Mouse (Mus musculus): ENCODE data around the gene Jagn1. TPM values are rescaled to one million over a fixed set of nuclear protein-coding genes. Genes with fewer than 3 reads are reported as not detected.
A peak's percentile ranks its signal among the peaks of the same experiment; 100 is the strongest.

Gene Jagn1
- polyA plus RNA-seq, 1 experiment from 2014 or later: 94.9 TPM

DNA sequence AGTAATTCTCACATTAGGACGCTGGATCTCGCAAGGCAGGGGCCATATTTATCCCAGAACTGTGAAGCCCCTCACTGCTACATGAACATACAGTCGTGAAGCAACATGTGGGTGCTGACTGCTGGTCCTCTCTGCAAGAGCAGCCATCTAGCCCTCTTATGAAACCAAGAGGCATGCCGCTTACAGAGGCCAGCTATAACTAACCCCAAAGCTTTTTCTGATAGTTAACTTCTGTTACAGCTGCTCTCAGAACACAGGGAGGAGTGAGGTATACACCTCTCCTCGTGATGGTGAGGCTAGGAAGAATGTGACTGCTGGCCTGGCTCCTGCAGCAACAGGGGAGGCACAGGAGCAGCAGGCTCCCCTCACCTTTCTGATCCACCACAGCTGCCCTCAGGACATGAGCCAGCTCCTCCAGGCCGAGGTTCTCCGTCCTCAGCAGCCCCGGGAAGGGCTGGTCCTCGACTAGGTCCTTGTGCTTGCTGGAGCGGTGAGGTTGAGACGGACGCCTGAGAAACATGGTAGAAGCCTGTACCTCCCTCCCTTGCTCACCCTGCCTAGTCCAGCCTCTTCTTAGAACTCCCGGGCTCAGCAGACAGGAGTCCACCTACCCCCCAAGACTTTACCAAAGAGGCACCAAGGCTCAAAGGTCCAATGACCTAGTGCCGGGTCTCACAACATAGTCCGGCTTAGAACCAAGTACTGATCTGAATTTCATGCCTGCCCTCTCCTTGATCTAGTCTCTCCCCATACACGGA, 23.7 kb upstream of the Jagn1 start:
- Histone ChIP-seq H3K4me2 (peak overlapping the region; percentile 90), H3K9me3 (no peaks in the 10 kb centered on the region), H3K4me1 (peaks cover 21% of the 10 kb centered on the region), H3K27me3 (replicated peaks) (no peaks in the 10 kb centered on the region), H3K27ac (peak overlapping the region; percentile 67), H3K9ac (peak overlapping the region; percentile 71), H3K36me3 (replicated peaks) (0 out of 2 replicates have a peak, but pooled peaks cover 6% of the 10 kb centered on the region), H3K4me3 (peak overlapping the region; percentile 63)
- 17% methylated on average over 16 of the region's 16 CpGs for WGBS
- peak; percentile 70 for ATAC-seq (replicated peaks)

DNA sequence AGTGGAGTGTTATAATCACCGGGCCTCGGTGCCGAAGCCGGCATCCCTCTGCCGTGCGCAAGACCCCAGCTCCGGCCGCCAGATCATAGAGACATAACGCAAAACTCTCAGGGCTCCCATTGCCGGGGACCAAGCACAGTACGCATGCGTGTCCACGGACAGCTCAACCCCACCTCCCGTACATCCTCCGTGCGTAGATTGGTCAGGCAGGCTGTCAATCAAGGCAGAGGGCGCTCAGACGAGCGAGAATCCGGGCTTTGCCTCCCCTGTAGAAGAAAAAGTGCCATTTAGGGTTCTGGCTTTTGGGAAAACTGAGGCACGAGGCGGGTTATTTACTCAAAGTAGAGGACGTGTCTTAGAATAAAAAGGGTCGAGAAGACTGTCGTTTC, 23.2 kb upstream of the Jagn1 start, which contains the start of gene Rpusd3:
Rpusd3 (minus strand) TSS at position 142 of the 389 bp plus-strand sequence.
- H3K4me2 ChIP-seq: peak within 1 kb of the TSS; percentile 90
- no peaks in the 10 kb centered on the region for H3K9me3 ChIP-seq
- H3K27ac ChIP-seq: peak within 1 kb of the TSS; percentile 67
- H3K27me3 ChIP-seq (replicated peaks): no peaks in the 10 kb centered on the region
- H3K4me3 ChIP-seq: peak within 1 kb of the TSS; percentile 63
- 0% methylated on average over 25 of the region's 25 CpGs for WGBS
- H3K4me1 ChIP-seq: peaks cover 21% of the 10 kb centered on the region
- H3K9ac ChIP-seq: peak within 1 kb of the TSS; percentile 71
- 0 out of 2 replicates have a peak, but pooled peaks cover 6% of the 10 kb centered on the region for H3K36me3 ChIP-seq (replicated peaks)
- ATAC-seq (replicated peaks): peak; percentile 98

DNA sequence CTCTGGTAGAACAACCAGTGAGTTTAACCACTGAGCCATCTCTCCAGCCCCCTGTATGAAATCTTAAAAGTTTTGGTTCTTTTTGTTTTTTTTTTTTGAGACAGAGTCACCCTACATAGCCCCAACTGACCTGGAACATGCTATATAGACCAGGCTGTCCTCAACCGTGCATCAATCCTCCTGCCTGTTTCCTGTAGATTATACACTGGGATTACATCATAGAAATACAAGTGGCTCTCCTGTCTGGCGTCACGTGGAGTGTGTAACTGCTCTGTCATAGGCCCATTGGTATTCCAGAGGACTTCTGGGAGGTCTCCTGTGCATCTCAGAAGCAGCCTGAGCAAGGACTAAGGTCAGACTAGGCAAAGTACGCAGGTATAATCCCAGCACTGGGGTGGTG, 19.4 kb upstream of the Jagn1 start:
- no peaks in the 10 kb centered on the region for H3K9me3 ChIP-seq
- no peak overlapping the region for H3K9ac ChIP-seq
- H3K4me3 ChIP-seq: no peak overlapping the region
- peaks cover 12% of the 10 kb centered on the region for H3K4me1 ChIP-seq
- no peaks in the 10 kb centered on the region for H3K36me3 ChIP-seq (replicated peaks)
- H3K27ac ChIP-seq: no peak overlapping the region
- no peak overlapping the region for H3K4me2 ChIP-seq
- no peak for ATAC-seq (replicated peaks)
- H3K27me3 ChIP-seq (replicated peaks): no peaks in the 10 kb centered on the region
- 81% methylated on average over 4 of the region's 4 CpGs for WGBS

DNA sequence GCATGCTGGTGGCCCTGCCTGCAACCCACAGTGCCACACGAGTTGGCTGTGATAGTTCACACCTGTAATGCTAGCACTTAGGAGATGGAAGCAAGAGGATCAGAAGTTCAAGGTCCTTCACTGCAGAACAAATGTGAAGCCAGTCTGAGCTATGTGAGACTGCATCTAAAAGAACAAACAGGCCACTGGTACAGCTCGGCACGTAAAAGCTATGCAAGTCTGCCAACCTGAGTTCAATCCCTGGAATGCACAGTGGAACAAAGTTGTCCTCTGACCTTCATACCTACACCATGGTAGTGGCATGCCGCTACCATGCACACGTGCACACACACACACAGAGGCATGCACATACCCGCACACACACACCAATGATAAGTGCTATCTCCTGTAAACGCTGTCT, 18.2 kb upstream of the Jagn1 start:
- Histone ChIP-seq H3K9me3 (no peaks in the 10 kb centered on the region), H3K4me1 (peaks cover 4% of the 10 kb centered on the region; the same call in 1 of the 2 replicates), H3K36me3 (replicated peaks) (no peaks in the 10 kb centered on the region), H3K4me3 (no peak overlapping the region), H3K27me3 (replicated peaks) (no peaks in the 10 kb centered on the region), H3K4me2 (no peak overlapping the region), H3K27ac (no peak overlapping the region), H3K9ac (no peak overlapping the region)
- 88% methylated on average over 7 of the region's 7 CpGs for WGBS
- ATAC-seq (replicated peaks): no peak

DNA sequence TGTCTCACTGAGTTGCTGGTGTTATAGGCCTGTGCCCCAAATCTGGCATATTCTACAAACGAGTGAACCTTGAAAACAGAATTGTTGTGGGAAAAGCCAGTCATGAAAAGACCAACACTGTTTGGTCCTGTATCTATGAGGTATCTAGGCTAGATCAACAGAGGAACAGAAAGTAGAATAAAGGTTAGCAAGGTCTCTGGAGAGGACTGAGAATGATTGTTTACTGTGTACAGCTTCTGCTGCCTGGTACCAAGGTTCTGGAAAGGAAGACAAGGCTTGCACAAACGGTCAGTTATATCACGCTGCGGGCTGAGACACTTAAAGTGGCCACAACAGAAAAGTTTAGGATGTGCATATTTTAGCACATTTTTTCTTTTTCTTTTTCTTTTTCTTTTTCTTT, 15.7 kb upstream of the Jagn1 start:
- no peaks in the 10 kb centered on the region for H3K36me3 ChIP-seq (replicated peaks)
- 88% methylated on average over 4 of the region's 4 CpGs for WGBS
- no peak overlapping the region for H3K27ac ChIP-seq
- no peaks in the 10 kb centered on the region for H3K9me3 ChIP-seq
- H3K27me3 ChIP-seq (replicated peaks): no peaks in the 10 kb centered on the region
- no peaks in the 10 kb centered on the region for H3K4me1 ChIP-seq
- no peak overlapping the region for H3K9ac ChIP-seq
- no peak for ATAC-seq (replicated peaks)
- no peak overlapping the region for H3K4me3 ChIP-seq
- H3K4me2 ChIP-seq: no peak overlapping the region

DNA sequence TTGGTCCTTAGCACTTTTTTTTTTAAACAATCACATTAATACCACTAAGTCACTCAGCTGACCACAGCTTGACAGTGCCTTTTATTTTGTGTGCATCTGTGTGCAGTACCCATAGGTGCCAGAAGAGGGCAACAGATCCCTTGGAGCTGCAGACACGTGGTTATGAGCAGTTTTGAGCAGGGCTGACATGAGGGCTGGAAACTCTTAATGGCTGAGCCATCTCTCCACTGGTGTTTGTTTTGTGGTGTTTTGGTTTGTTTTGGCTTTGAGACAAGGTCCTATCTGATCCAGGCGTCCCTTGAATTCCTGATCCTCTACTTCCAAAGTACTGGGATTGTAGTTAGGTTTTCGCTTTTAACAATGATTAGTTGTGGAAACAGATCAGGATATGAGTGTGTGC, 15.0 kb upstream of the Jagn1 start:
- ATAC-seq (replicated peaks): no peak
- no peak overlapping the region for H3K27ac ChIP-seq
- no peaks in the 10 kb centered on the region for H3K4me1 ChIP-seq
- H3K36me3 ChIP-seq (replicated peaks): no peaks in the 10 kb centered on the region
- H3K4me3 ChIP-seq: no peak overlapping the region
- WGBS: 59% methylated on average over 3 of the region's 3 CpGs
- H3K4me2 ChIP-seq: no peak overlapping the region
- no peaks in the 10 kb centered on the region for H3K27me3 ChIP-seq (replicated peaks)
- no peaks in the 10 kb centered on the region for H3K9me3 ChIP-seq
- no peak overlapping the region for H3K9ac ChIP-seq

DNA sequence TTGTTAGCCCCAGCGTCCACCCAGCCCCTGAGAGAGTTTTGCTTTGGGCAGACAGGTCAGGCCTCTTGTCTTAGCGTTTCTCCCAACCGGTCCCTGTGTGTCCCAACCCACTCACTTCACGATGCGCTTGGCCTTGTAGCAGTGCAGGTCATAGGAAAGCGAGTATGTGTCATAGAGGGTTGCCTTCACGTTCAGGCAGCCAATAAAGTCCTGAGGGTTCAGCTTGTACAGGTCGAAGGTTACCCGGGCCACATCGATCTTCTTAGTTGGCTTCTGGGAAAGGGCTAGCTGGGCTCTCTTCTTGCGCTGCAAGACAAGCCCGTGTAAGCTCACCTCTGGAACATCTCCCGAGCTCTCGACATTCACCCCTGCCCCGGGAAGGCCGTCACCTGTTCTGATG, 14.4 kb upstream of the Jagn1 start:
- H3K36me3 ChIP-seq (replicated peaks): no peaks in the 10 kb centered on the region
- H3K4me3 ChIP-seq: no peak overlapping the region
- no peaks in the 10 kb centered on the region for H3K4me1 ChIP-seq
- ATAC-seq (replicated peaks): no peak
- 93% methylated on average over 16 of the region's 16 CpGs for WGBS
- no peak overlapping the region for H3K27ac ChIP-seq
- no peaks in the 10 kb centered on the region for H3K9me3 ChIP-seq
- no peak overlapping the region for H3K9ac ChIP-seq
- H3K27me3 ChIP-seq (replicated peaks): no peaks in the 10 kb centered on the region
- no peak overlapping the region for H3K4me2 ChIP-seq

DNA sequence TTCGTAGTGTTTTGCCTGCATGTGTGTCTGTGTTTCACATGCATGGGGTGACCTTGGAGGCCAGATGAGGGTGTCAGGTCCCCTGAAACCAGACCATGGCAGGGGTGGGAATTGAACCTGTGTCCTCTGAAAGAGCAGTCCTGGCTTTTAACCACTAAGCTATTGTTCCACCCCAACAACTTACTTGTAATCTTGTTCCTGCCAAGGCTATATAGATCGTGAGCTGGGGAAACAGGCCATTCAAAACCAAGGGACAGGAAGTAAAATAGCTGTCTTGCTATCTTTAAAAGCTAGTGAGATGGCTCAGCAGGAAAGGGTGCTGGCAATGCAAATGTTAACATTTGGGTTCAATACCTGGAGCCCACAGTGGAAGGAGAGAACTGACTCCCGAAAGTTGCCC, 12.4 kb upstream of the Jagn1 start:
- no peak for ATAC-seq (replicated peaks)
- H3K9me3 ChIP-seq: no peaks in the 10 kb centered on the region
- no peaks in the 10 kb centered on the region for H3K4me1 ChIP-seq
- no peak overlapping the region for H3K27ac ChIP-seq
- no peak overlapping the region for H3K4me3 ChIP-seq
- no peaks in the 10 kb centered on the region for H3K27me3 ChIP-seq (replicated peaks)
- H3K9ac ChIP-seq: no peak overlapping the region
- H3K4me2 ChIP-seq: no peak overlapping the region
- H3K36me3 ChIP-seq (replicated peaks): no peaks in the 10 kb centered on the region
- 80% methylated on average over 3 of the region's 3 CpGs for WGBS

DNA sequence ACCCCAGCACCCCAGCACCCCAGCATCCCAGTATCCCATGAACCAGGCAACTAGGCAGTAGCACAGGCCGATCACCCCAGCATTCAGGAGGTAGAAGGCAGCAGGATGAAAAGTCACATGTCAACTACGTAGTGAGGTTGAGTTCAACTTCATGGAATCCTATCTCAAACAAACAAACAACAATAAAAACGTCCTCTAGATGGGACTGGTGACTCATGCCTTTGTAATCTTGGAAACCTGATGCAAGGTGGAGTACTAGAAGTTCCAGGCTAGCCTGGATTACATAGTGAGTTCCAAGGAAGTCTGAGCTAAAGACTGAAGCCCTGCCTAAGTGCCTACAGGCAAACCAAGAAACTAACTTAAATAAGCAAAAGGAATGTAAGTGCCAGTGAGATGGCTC, 11.5 kb upstream of the Jagn1 start:
- H3K9me3 ChIP-seq: no peaks in the 10 kb centered on the region
- WGBS: 73% methylated on average over 3 of the region's 3 CpGs
- ATAC-seq (replicated peaks): no peak

DNA sequence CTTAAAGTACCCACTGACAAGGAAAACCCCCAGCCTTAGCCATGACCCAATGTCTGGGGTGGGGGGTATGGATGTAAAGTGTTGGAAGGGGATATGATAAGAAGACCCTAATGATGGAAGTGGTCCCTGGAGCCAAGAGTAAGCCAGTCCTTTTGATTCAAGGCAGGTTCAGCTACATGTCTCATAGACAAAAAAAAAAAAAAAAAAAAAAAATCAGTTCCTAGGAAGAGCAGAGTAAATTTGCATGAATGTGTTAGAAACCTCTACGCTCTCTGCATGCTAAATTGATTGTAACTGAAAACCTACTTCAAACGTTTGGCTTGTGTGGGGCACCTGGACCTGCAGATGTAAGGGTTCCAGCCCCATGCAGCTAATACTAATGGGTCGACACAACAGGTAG, 10.6 kb upstream of the Jagn1 start:
- Histone ChIP-seq H3K4me2 (no peak overlapping the region), H3K27ac (no peak overlapping the region), H3K4me1 (no peaks in the 10 kb centered on the region), H3K9me3 (no peaks in the 10 kb centered on the region), H3K4me3 (no peak overlapping the region), H3K27me3 (replicated peaks) (no peaks in the 10 kb centered on the region), H3K36me3 (replicated peaks) (no peaks in the 10 kb centered on the region), H3K9ac (no peak overlapping the region)
- no peak for ATAC-seq (replicated peaks)
- 63% methylated on average over 3 of the region's 3 CpGs for WGBS

More for the DNA sequence above, 11.5 kb upstream of the Jagn1 start:
- no peak overlapping the region for H3K4me3 ChIP-seq
- H3K27me3 ChIP-seq (replicated peaks): no peaks in the 10 kb centered on the region
- no peaks in the 10 kb centered on the region for H3K36me3 ChIP-seq (replicated peaks)
- H3K4me2 ChIP-seq: no peak overlapping the region
- no peaks in the 10 kb centered on the region for H3K4me1 ChIP-seq
- no peak overlapping the region for H3K27ac ChIP-seq
- H3K9ac ChIP-seq: no peak overlapping the region

DNA sequence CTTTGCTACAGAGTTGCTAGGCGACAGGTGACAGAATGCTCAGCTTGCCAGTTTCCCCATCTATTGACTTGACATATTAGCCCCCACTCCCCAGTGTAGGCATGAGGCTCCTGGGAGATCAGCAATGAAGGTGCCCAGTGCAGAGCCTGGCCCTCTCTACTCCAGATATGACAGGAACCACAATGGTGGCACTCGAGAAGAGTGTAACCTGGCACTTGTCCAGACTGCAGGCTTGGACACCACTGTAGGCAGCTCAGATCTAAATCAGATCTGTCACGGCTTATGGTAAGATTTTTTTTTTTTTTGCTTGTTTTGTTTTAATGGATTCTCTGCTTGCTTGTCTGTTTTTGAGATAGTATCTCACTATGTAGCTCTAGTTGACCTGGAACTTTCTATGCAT, 8.7 kb upstream of the Jagn1 start:
- Histone ChIP-seq H3K9ac (no peak overlapping the region), H3K9me3 (no peaks in the 10 kb centered on the region), H3K4me1 (no peaks in the 10 kb centered on the region), H3K4me3 (no peak overlapping the region), H3K27me3 (replicated peaks) (0 out of 2 replicates have a peak, but pooled peaks cover 3% of the 10 kb centered on the region), H3K27ac (no peak overlapping the region), H3K36me3 (replicated peaks) (no peaks in the 10 kb centered on the region), H3K4me2 (no peak overlapping the region)
- 75% methylated on average over 3 of the region's 3 CpGs for WGBS
- no peak for ATAC-seq (replicated peaks)

DNA sequence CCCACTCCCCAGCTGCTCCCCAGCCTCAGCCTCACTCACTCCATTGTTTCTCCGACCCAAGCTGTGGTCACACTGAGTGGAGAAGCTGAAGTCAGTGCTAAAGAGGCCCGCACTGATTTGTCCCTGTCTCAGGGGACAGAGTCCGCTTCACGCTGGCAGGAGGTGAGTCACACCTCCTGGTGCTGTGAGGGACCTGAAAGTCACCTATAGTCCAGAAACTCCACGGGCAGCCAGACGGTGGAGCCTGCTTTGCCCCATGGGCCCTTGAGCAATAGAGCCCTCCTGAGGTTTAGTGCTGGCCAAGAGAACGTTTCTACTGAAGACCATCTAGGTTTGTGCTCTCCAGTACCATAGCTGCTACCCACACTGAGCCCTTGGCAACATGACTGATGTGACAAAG, 7.7 kb upstream of the Jagn1 start:
- no peak overlapping the region for H3K4me2 ChIP-seq
- no peaks in the 10 kb centered on the region for H3K36me3 ChIP-seq (replicated peaks)
- no peak for ATAC-seq (replicated peaks)
- 77% methylated on average over 7 of the region's 7 CpGs for WGBS
- H3K27me3 ChIP-seq (replicated peaks): 0 out of 2 replicates have a peak, but pooled peaks cover 3% of the 10 kb centered on the region
- no peaks in the 10 kb centered on the region for H3K4me1 ChIP-seq
- H3K9me3 ChIP-seq: no peaks in the 10 kb centered on the region
- H3K9ac ChIP-seq: no peak overlapping the region
- H3K27ac ChIP-seq: no peak overlapping the region
- no peak overlapping the region for H3K4me3 ChIP-seq

DNA sequence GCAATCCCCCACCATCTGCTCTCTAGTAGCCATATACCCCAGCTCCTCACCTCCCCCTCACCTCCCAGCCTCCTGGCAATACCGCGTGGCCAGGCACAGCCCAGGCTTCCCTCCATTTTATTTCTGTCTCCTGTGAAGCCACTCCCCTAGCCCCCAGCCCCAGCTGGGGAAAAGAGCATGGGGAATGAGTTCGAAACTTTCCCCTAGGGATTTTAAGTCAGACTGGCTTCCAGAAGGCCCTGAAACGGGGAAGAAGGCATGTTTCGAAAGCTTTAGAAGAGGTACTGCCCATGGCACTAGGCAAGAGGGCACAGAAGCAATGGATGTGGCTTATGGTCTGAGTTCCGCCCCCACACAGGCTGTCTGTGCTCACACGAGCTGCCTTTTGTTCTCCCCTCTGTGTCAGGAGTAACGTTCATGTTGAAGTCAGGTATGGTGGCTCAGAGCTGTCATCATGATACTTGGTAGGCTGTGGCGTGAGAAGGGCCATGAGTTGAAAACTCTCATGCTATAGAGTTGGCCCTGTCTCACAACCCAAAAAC, 6.6 kb upstream of the Jagn1 start, which contains the start of gene Cidec:
Cidec (minus strand) TSS at position 97 of the 542 bp plus-strand sequence.
- H3K9me3 ChIP-seq: no peaks in the 10 kb centered on the region
- no peak within 1 kb of the TSS for H3K4me2 ChIP-seq
- no peak for ATAC-seq (replicated peaks)
- WGBS: 84% methylated on average over 9 of the region's 9 CpGs
- H3K27ac ChIP-seq: no peak within 1 kb of the TSS
- no peaks in the 10 kb centered on the region for H3K36me3 ChIP-seq (replicated peaks)
- H3K4me1 ChIP-seq: no peaks in the 10 kb centered on the region
- no peak within 1 kb of the TSS for H3K4me3 ChIP-seq
- 0 out of 2 replicates have a peak, but pooled peaks cover 3% of the 10 kb centered on the region for H3K27me3 ChIP-seq (replicated peaks)
- H3K9ac ChIP-seq: no peak within 1 kb of the TSS

All from midbrain, embryonic 15.5 days (tissue).